Mouse (Mus musculus) testis, adult 2 months (tissue): Measurements from ENCODE around the gene Itga6. TPM values are rescaled to one million over a fixed set of nuclear protein-coding genes. Genes with fewer than 3 reads are reported as not detected.

Experiments
- H3K27ac ChIP-seq: fragments of 200-500 bp; 2 replicates; pipeline ENCODE4 v1.5.1; 2012; ENCODE audit warnings: low read depth, low read length; ENCODE audit not compliant: control insufficient read depth, insufficient read depth
- H3K27me3 ChIP-seq: fragments of 200-500 bp; 2 replicates; pipeline ENCODE4 v1.6.1; 2012; ENCODE audit warnings: mild to moderate bottlenecking, low read length, moderate library complexity; ENCODE audit not compliant: control insufficient read depth, insufficient read depth
- H3K36me3 ChIP-seq: fragments of 200-500 bp; 2 replicates; pipeline ENCODE4 v1.6.1; 2012; ENCODE audit warnings: mild to moderate bottlenecking, low read length; ENCODE audit not compliant: control insufficient read depth, insufficient read depth
- H3K4me1 ChIP-seq: fragments of 200-500 bp; 2 replicates; pipeline ENCODE4 v1.6.1; 2012; ENCODE audit warnings: low read length; ENCODE audit not compliant: control insufficient read depth, insufficient read depth
- H3K4me3 ChIP-seq: fragments of 200-500 bp; 2 replicates; pipeline ENCODE4 v1.5.1; 2012; ENCODE audit warnings: low read depth, mild to moderate bottlenecking, low read length, moderate library complexity, mixed read lengths; ENCODE audit not compliant: control insufficient read depth
- CTCF ChIP-seq: fragments of 200-500 bp; IDR thresholded peaks from 2 replicates; pipeline ENCODE4 v1.5.1; 2012; ENCODE audit warnings: low read depth, mild to moderate bottlenecking, inconsistent platforms, low read length, moderate library complexity; ENCODE audit not compliant: control insufficient read depth, insufficient read depth, insufficient replicate concordance
- POLR2A ChIP-seq: fragments of 200-500 bp; IDR thresholded peaks from 2 replicates; pipeline ENCODE4 v1.6.1; 2012; ENCODE audit warnings: low read depth, mild to moderate bottlenecking, inconsistent platforms, low read length, moderate library complexity; ENCODE audit not compliant: control insufficient read depth
- polyA plus RNA-seq: library from polyadenylated mRNA; depleted of rRNA; stranded (reverse); fragments of >200 nt; gene quantifications from 2 replicates; pipeline ENCODE4 v1.2.3, GENCODE M21; 2012

Itga6 gene
- polyA plus RNA-seq, 1 experiment = 5.2 TPM

- Histone ChIP-seq H3K27me3 (no peaks in the 10 kb centered on the region), H3K27ac (no peak overlapping the region)
- TF ChIP-seq POLR2A (no peak), CTCF (no peak)
Observed at GRCm38 (mm10) chr2:71865022-71865421, 119.6 kb downstream of the Itga6 start.

GRCm38 (mm10) chr2:71865935-71866334 lies 120.5 kb downstream of the Itga6 start:
- TF ChIP-seq POLR2A = no peak
- TF ChIP-seq CTCF = no peak
- H3K27me3 ChIP-seq = no peaks in the 10 kb centered on the region
- no peaks in the 10 kb centered on the region for H3K4me1 ChIP-seq
- no peak overlapping the region for H3K4me3 ChIP-seq
- no peaks in the 10 kb centered on the region for H3K36me3 ChIP-seq
- H3K27ac ChIP-seq = no peak overlapping the region

More at GRCm38 (mm10) chr2:71865022-71865421, 119.6 kb downstream of the Itga6 start:
- Histone ChIP-seq H3K4me3 (no peak overlapping the region), H3K36me3 (no peaks in the 10 kb centered on the region), H3K4me1 (no peaks in the 10 kb centered on the region)

GRCm38 (mm10) chr2:71866565-71866964 lies 121.1 kb downstream of the Itga6 start:
- Histone ChIP-seq H3K27ac (no peak overlapping the region), H3K36me3 (no peaks in the 10 kb centered on the region), H3K27me3 (no peaks in the 10 kb centered on the region)

GRCm38 (mm10) chr2:71867019-71867418 lies 121.6 kb downstream of the Itga6 start:
- no peaks in the 10 kb centered on the region for H3K36me3 ChIP-seq
- no peaks in the 10 kb centered on the region for H3K4me1 ChIP-seq
- H3K27me3 ChIP-seq = no peaks in the 10 kb centered on the region
- no peak overlapping the region for H3K27ac ChIP-seq
- no peak overlapping the region for H3K4me3 ChIP-seq
- TF ChIP-seq POLR2A (no peak), CTCF (no peak)

More at GRCm38 (mm10) chr2:71866565-71866964, 121.1 kb downstream of the Itga6 start:
- Histone ChIP-seq H3K4me3 (no peak overlapping the region), H3K4me1 (no peaks in the 10 kb centered on the region)
- TF ChIP-seq CTCF = no peak
- TF ChIP-seq POLR2A = no peak

GRCm38 (mm10) chr2:71867480-71867879 lies 122.1 kb downstream of the Itga6 start:
- Histone ChIP-seq H3K4me3 (no peak overlapping the region), H3K27ac (no peak overlapping the region), H3K36me3 (no peaks in the 10 kb centered on the region), H3K27me3 (no peaks in the 10 kb centered on the region), H3K4me1 (no peaks in the 10 kb centered on the region)
- no peak for TF ChIP-seq POLR2A
- TF ChIP-seq CTCF = no peak

GRCm38 (mm10) chr2:71868256-71868655 lies 122.8 kb downstream of the Itga6 start:
- H3K4me3 ChIP-seq = no peak overlapping the region
- no peaks in the 10 kb centered on the region for H3K36me3 ChIP-seq
- H3K27ac ChIP-seq = no peak overlapping the region
- TF ChIP-seq POLR2A (no peak), CTCF (no peak)
- no peaks in the 10 kb centered on the region for H3K4me1 ChIP-seq
- no peaks in the 10 kb centered on the region for H3K27me3 ChIP-seq

GRCm38 (mm10) chr2:71872141-71872540 lies 126.7 kb downstream of the Itga6 start:
- Histone ChIP-seq H3K27me3 (no peaks in the 10 kb centered on the region), H3K4me3 (no peak overlapping the region), H3K27ac (0 out of 2 replicates have a peak overlapping the region, but pooled peaks have one; percentile 29), H3K36me3 (no peaks in the 10 kb centered on the region), H3K4me1 (peaks cover 3% of the 10 kb centered on the region)
- TF ChIP-seq POLR2A (no peak), CTCF (no peak)

- Histone ChIP-seq H3K36me3 (no peaks in the 10 kb centered on the region), H3K4me3 (peak within 1 kb of the TSS; percentile 82), H3K4me1 (peaks cover 3% of the 10 kb centered on the region), H3K27me3 (no peaks in the 10 kb centered on the region), H3K27ac (0 out of 2 replicates have a peak within 1 kb of the TSS, but pooled peaks have one; percentile 29)
- TF ChIP-seq CTCF (no peak), POLR2A (peak; percentile 54)
Observed at GRCm38 (mm10) chr2:71872801-71873443, 127.5 kb downstream of the Itga6 start, which contains the start of gene Pdk1. TSS of gene Pdk1 (plus strand) at chr2:71873224.
